Mouse (Mus musculus): ENCODE measurements at regions not wholly inside any gene's neighbourhood (a gene's known extent, or its start where the extent isn't known, plus 50 kb on each side); places are given as distances from the start of the nearest gene placed in this dataset.

DNA sequence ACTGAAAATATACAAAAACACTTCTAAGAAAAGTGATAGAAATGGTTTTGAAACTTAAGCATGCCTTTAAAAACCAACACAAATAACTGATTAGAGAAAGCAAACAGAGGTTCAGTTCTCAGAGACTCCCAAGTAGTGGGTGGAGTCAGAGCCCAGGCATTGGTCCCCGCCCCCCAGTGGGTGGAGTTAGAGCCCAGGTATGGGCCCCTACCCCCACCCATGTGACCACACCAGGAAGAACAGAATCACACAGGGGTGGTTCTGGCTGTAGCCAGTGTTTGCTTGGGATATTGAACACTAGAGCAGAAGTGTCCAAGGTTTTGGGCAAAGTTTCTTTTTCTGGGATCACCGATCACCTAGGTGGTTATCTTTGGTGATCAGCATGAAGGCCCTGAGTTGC lies 64.8 kb upstream of the Atrnl1 start:
- H3K4me1 ChIP-seq (replicated peaks; ENCODE audit: control insufficient read depth in 2 of 2, insufficient read depth in 2 of 2, low read length in 1 of 2): no peaks in the 10 kb centered on the region
- no peaks in the 10 kb centered on the region for H3K36me3 ChIP-seq (replicated peaks; ENCODE audit: control insufficient read depth, insufficient read depth, low read depth)
- no peak overlapping the region for H3K9ac ChIP-seq (replicated peaks)
- ATAC-seq (ENCODE audit: insufficient read depth): no peak
- no peak overlapping the region for H3K4me3 ChIP-seq (ENCODE audit: insufficient read depth in 1 of 2, low read depth in 2 of 2, low read length in 2 of 2)
- H3K4me2 ChIP-seq (ENCODE audit: low read depth): no peak overlapping the region
- DNase-seq (ENCODE audit: low read depth in 3 of 3, low spot score in 3 of 3): no peak
- TF ChIP-seq CTCF (IDR thresholded peaks at IDR 0.05; ENCODE audit: low read depth) (no peak), EP300 (IDR thresholded peaks at IDR 0.05; ENCODE audit: low read depth) (no peak)
- H3K9me3 ChIP-seq (ENCODE audit: control insufficient read depth, low read length): no peaks in the 10 kb centered on the region
- no peak overlapping the region for H3K27ac ChIP-seq
- WGBS (ENCODE audit: insufficient replicate concordance): 62% methylated on average over 2 of the region's 2 CpGs
- H3K27me3 ChIP-seq (ENCODE audit: control insufficient read depth, insufficient read depth, low read length): no peaks in the 10 kb centered on the region

DNA sequence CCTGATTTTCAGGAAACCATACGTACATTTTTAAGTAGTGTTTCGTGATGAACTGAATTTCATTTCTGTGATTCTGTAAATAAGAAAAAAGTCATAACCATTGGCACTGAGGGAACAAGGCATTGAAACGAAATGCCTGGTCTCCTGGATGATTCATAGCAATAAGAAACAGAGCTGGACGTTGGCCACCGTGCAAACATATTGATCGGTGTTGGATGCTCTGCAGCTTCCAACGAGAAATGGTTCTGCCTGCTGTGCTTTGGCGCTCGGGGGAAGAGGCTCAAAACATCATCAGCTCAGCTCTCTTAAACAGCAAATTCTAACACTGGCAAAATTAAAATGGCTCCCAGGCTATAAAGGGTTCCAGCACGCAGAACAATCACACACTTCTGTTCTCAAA lies 64.3 kb upstream of the Atrnl1 start:
- Histone ChIP-seq H3K9ac (replicated peaks) (no peak overlapping the region), H3K4me1 (replicated peaks; ENCODE audit: control insufficient read depth in 2 of 2, insufficient read depth in 2 of 2, low read length in 1 of 2) (no peaks in the 10 kb centered on the region), H3K9me3 (ENCODE audit: control insufficient read depth, low read length) (no peaks in the 10 kb centered on the region), H3K4me3 (ENCODE audit: insufficient read depth in 1 of 2, low read depth in 2 of 2, low read length in 2 of 2) (no peak overlapping the region), H3K27me3 (ENCODE audit: control insufficient read depth, insufficient read depth, low read length) (no peaks in the 10 kb centered on the region), H3K4me2 (ENCODE audit: low read depth) (no peak overlapping the region), H3K36me3 (replicated peaks; ENCODE audit: control insufficient read depth, insufficient read depth, low read depth) (no peaks in the 10 kb centered on the region), H3K27ac (no peak overlapping the region)
- TF ChIP-seq EP300 (IDR thresholded peaks at IDR 0.05; ENCODE audit: low read depth) (no peak), CTCF (IDR thresholded peaks at IDR 0.05; ENCODE audit: low read depth) (no peak)
- ATAC-seq (ENCODE audit: insufficient read depth): no peak
- 64% methylated on average over 10 of the region's 10 CpGs for WGBS (ENCODE audit: insufficient replicate concordance)
- DNase-seq (ENCODE audit: low read depth in 3 of 3, low spot score in 3 of 3): no peak

- Histone ChIP-seq H3K36me3 (replicated peaks; ENCODE audit: control insufficient read depth, insufficient read depth, low read depth) (no peaks in the 10 kb centered on the region), H3K4me1 (replicated peaks; ENCODE audit: control insufficient read depth in 2 of 2, insufficient read depth in 2 of 2, low read length in 1 of 2) (peaks cover 0 to 2% of the 10 kb centered on the region in 2 experiments; a peak in 1 of 4 replicates), H3K4me2 (ENCODE audit: low read depth) (no peak overlapping the region), H3K27me3 (ENCODE audit: control insufficient read depth, insufficient read depth, low read length) (no peaks in the 10 kb centered on the region), H3K9me3 (ENCODE audit: control insufficient read depth, low read length) (no peaks in the 10 kb centered on the region), H3K9ac (replicated peaks) (no peak overlapping the region), H3K4me3 (ENCODE audit: insufficient read depth in 1 of 2, low read depth in 2 of 2, low read length in 2 of 2) (no peak overlapping the region), H3K27ac (no peak overlapping the region)
- DNase-seq (ENCODE audit: low read depth in 3 of 3, low spot score in 3 of 3): no peak
- WGBS (ENCODE audit: insufficient replicate concordance): 62% methylated on average over 11 of the region's 11 CpGs
- no peak for ATAC-seq (ENCODE audit: insufficient read depth)
- TF ChIP-seq CTCF (IDR thresholded peaks at IDR 0.05; ENCODE audit: low read depth) (no peak), EP300 (IDR thresholded peaks at IDR 0.05; ENCODE audit: low read depth) (no peak)
Observed at GRCm38 (mm10) chr19:57548093-57548492, 62.7 kb upstream of the Atrnl1 start.

DNA sequence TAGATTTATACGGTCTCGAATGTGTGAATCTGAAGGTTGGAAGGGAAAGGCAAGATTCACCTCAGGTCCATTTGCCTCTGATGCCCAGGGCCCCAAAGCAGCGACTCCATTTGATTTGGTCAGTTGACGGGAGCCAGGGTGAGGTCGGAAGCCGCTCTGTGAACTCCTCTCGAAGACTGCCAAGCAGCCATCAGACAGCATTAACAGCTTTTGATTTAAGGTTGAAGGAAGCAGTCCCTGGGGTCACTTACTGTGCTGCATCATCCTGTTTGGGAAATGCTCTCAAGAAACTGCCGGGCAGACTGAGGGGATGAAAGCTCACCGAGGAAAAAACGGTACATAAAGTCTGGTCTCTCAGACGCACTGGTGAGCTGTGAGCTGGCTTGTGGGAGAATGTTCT lies 62.2 kb upstream of the Atrnl1 start:
- 57% methylated on average over 11 of the region's 11 CpGs for WGBS (ENCODE audit: insufficient replicate concordance)
- no peaks in the 10 kb centered on the region for H3K27me3 ChIP-seq (ENCODE audit: control insufficient read depth, insufficient read depth, low read length)
- H3K9me3 ChIP-seq (ENCODE audit: control insufficient read depth, low read length): no peaks in the 10 kb centered on the region
- DNase-seq (ENCODE audit: low read depth in 3 of 3, low spot score in 3 of 3): no peak
- ATAC-seq (ENCODE audit: insufficient read depth): no peak
- H3K27ac ChIP-seq: no peak overlapping the region
- no peak overlapping the region for H3K4me3 ChIP-seq (ENCODE audit: insufficient read depth in 1 of 2, low read depth in 2 of 2, low read length in 2 of 2)
- TF ChIP-seq EP300 (IDR thresholded peaks at IDR 0.05; ENCODE audit: low read depth): no peak
- TF ChIP-seq CTCF (IDR thresholded peaks at IDR 0.05; ENCODE audit: low read depth): no peak
- H3K9ac ChIP-seq (replicated peaks): no peak overlapping the region
- peaks cover 0 to 2% of the 10 kb centered on the region in 2 experiments; a peak in 1 of 4 replicates for H3K4me1 ChIP-seq (replicated peaks; ENCODE audit: control insufficient read depth in 2 of 2, insufficient read depth in 2 of 2, low read length in 1 of 2)
- H3K4me2 ChIP-seq (ENCODE audit: low read depth): no peak overlapping the region
- no peaks in the 10 kb centered on the region for H3K36me3 ChIP-seq (replicated peaks; ENCODE audit: control insufficient read depth, insufficient read depth, low read depth)

DNA sequence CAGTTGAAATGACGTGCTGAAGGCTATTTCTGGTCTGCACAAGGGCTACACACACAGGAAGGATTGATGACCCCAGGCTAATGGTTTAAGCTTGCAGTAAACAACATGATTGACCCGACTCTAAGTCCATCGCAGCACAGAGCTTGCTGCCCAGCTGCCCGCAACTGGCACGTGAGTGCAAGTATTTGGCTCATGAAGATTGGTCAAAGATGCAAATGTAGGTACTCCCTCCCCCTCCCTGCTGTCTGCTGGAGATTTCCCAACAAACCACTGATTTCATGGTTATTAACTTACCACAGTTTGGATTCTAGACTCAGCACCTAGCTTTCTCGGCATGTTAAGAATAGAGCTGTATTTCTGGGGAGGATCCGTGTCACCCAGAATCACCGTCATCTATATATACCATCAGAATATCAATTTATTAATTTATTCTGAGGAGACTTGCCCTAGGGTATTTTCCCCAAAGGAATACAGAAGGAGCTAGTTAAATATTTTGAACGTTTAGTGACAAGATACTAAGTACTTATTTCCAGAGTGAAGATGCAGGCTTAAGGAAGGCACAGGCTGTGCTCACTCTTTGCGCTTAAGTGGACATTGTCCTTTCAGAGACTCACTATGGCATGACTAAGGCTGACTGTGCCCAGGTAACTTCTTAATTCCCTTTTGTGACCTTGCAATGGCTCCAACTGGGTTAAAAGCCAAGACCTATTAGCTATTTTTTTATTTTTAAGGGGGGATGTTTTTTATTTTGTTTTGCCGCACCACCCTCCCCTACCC lies 57.7 kb upstream of the Atrnl1 start:
- H3K4me2 ChIP-seq (ENCODE audit: low read depth): no peak overlapping the region
- no peaks in the 10 kb centered on the region for H3K9me3 ChIP-seq (ENCODE audit: control insufficient read depth, low read length)
- WGBS (ENCODE audit: insufficient replicate concordance): 71% methylated on average over 11 of the region's 11 CpGs
- ATAC-seq (ENCODE audit: insufficient read depth) (no peak), DNase-seq (ENCODE audit: low read depth in 3 of 3, low spot score in 3 of 3) (no peak)
- no peaks in the 10 kb centered on the region for H3K36me3 ChIP-seq (replicated peaks; ENCODE audit: control insufficient read depth, insufficient read depth, low read depth)
- TF ChIP-seq CTCF (IDR thresholded peaks at IDR 0.05; ENCODE audit: low read depth) (no peak), EP300 (IDR thresholded peaks at IDR 0.05; ENCODE audit: low read depth) (no peak)
- H3K27ac ChIP-seq: no peak overlapping the region
- no peak overlapping the region for H3K4me3 ChIP-seq (ENCODE audit: insufficient read depth in 1 of 2, low read depth in 2 of 2, low read length in 2 of 2)
- H3K27me3 ChIP-seq (ENCODE audit: control insufficient read depth, insufficient read depth, low read length): no peaks in the 10 kb centered on the region
- no peak overlapping the region for H3K9ac ChIP-seq (replicated peaks)
- H3K4me1 ChIP-seq (replicated peaks; ENCODE audit: control insufficient read depth in 2 of 2, insufficient read depth in 2 of 2, low read length in 1 of 2): peaks cover 0 to 2% of the 10 kb centered on the region in 2 experiments; a peak in 1 of 4 replicates
